Mouse (Mus musculus): Measurements from ENCODE around the gene Tmem201.

The Tmem201 gene

GRCm38 (mm10) chr4:149722104-149723020, 15.5 kb downstream of the Tmem201 start:
- no peak for DNase-seq (ENCODE audit: extremely low read depth, low read depth, low spot score)

DNA sequence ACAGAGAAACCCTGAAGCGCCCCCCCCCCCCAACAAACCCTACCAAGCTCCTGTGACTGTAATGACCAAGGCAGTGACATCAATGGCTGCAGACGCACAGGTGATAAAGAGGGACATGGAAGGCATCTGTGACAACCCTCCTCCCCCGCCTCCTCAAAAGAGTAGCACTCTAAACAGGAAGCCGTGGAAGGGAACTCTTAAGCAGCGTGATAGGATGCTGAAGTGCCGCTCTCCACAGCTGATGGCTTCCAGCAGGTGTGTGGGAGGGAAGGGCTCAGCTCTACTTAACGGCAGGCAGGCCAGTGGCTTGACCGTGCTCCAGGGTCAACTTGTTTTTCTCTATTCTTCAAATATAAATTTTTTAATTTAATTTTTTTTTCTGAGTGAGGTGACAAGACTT, 16.7 kb downstream of the Tmem201 start:
- DNase-seq (ENCODE audit: extremely low read depth, low read depth, low spot score) = no peak

- no peak for DNase-seq (ENCODE audit: extremely low read depth, low read depth, low spot score)
Measured at GRCm38 (mm10) chr4:149719686-149720085, 18.2 kb downstream of the Tmem201 start.

- DNase-seq (ENCODE audit: extremely low read depth, low read depth, low spot score) = no peak
Measured at GRCm38 (mm10) chr4:149714542-149714941, 23.3 kb downstream of the Tmem201 start.

- no peak for DNase-seq (ENCODE audit: extremely low read depth, low read depth, low spot score)
Measured at GRCm38 (mm10) chr4:149711955-149712354, 25.9 kb downstream of the Tmem201 start.

DNA sequence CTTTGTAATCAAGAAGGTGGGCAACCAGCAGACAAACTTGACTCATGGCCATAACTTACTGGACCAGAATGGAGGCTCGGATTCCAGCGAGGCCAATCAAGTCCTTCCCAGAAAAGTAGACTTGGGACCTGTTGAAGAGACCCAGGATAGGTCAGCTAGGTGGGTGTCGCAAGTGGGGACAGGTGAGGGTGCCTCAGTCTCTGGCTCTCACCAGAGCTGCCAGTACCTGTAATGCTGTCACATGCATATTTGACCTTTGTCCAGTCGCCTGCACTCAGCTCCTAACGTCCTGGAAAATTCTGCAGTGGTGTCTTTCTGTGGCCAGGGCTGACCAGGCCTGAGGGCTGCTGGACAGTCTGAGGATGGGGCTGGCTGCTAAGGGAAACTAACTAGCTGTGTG, 26.4 kb downstream of the Tmem201 start:
- DNase-seq (ENCODE audit: extremely low read depth, low read depth, low spot score) = no peak

DNA sequence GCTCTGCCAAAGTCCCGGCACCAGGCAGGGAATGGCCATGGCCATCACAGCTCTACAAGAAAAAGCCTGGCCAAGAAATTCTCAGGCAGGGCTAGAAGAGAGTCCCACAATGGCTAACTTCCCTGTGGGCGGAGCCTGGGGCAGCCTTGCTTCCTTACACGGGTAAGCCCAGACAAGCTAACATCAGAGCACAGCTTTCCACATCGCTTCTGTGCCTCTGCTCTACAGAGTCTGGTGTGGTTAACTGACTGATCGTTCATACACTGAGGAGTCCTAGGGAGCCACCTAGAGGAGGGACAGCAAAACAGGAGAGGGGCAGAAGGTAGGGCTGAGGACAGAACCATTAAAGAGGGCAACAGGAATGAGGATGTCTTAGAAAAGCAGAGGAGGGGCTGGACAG, 27.3 kb downstream of the Tmem201 start:
- DNase-seq (ENCODE audit: extremely low read depth, low read depth, low spot score) = no peak

- no peak for DNase-seq (ENCODE audit: extremely low read depth, low read depth, low spot score)
Measured at GRCm38 (mm10) chr4:149705941-149706340, 31.9 kb downstream of the Tmem201 start.

DNA sequence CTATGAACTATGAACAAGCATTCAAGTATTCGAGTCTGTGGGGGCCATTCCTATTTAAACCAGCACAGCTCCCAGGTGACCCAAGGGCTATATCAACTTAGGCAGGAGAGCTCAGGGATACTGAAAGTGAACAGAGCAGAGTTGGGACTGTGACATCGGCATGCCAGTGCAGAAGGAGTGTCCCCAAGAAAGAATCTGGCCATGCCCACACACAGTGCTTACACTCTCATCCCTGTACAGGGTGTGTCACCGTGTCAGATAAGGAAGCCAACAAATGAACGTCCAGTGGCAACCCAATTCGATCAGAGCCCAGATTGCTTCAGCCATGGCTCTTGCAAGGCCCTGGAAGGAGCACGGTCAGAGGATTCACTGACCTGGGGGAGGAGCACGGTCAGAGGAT, 32.5 kb downstream of the Tmem201 start:
- no peak for DNase-seq (ENCODE audit: extremely low read depth, low read depth, low spot score)

GRCm38 (mm10) chr4:149702210-149702979, 35.4 kb downstream of the Tmem201 start, which contains the start of gene Pik3cd:
TSS of gene Pik3cd (minus strand) at chr4:149702571.
- DNase-seq (ENCODE audit: extremely low read depth, low read depth, low spot score) = no peak

DNA sequence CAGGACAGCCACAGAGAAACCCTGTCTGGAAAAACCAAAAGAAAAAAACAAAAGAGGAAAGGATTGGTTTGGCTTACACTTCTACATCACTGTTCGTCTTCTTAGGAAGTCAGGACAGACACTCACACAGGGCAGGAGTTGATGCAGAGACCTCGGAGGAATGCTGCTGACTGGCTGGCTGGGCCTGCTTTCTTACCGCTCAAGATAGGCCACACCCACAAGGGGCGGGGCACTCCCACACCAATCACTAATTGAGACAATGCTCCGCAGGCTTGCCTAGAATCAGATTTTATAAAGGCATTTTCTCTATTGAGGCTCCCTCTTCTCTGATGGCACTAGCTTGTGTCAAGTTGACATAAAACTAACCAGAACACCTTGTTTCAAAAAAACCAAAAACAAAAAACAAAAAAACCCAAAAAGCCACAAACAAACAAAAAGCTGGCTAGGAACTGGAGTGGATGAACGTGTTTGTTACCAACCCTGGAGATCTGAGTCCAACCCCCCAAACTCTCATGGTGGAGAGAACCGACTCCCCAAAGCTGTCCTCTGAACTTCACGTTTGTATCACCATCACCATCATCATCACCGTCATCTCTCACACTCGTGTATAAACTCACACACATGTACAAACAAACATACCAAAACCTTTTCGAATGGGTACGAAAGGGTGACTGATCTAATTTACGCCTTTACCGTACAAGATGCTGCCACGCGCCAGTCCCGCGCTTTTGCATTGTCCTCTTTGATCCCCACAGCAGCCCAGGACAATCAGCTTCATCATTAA, 36.2 kb downstream of the Tmem201 start:
- no peak for DNase-seq (ENCODE audit: extremely low read depth, low read depth, low spot score)

DNA sequence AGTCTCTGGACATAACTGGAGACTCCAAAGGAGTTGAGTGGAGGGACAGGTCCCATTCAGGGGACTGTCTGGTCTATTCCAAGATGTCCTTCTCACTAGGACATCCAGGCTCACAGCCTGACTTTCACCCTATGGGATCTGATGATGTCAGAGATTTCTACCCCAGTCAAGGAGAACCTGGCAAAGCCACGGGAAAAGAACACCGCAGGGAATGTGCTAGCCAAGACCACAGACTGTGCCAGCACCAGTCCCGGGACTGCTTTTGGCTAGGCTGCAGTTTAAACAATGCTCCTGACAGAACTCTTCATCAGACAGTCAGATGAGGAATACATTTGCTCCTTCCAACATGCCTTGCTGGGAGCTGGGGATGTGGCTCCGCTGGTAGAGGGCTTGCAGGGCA, 37.9 kb downstream of the Tmem201 start:
- no peak for DNase-seq (ENCODE audit: extremely low read depth, low read depth, low spot score)

DNA sequence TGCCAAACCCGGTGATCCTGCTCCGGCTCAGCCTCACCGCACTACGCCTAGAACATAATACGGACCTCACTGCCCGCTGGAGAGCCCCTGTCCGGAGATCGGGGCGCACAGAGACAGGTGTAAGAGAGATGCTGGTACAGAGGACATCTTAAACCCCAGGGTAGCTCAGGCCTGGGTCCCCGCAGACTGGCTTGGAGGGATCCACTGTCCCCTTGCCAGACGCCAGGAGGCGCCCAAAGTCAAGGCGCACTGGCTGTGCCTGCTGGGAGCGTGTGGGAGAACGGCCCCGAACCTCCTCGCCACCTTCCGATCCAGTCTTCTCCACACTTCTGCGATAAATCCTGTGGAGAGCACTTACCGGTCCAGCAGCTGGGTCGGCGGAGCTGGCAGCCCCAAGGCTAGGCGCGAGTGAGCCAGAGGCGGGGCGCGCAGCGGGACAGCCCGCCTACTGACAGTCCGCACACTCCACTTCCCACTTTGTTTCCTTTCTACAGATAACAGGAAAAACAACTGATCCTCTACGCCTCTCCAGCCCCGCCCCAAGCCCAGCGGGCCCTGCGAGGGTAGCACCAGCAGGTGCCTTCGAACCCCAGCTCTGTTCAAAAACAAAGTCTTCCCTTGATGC, 39.5 kb downstream of the Tmem201 start:
- DNase-seq (ENCODE audit: extremely low read depth, low read depth, low spot score) = no peak

GRCm38 (mm10) chr4:149697506-149698196, 40.2 kb downstream of the Tmem201 start:
- no peak for DNase-seq (ENCODE audit: extremely low read depth, low read depth, low spot score)

DNA sequence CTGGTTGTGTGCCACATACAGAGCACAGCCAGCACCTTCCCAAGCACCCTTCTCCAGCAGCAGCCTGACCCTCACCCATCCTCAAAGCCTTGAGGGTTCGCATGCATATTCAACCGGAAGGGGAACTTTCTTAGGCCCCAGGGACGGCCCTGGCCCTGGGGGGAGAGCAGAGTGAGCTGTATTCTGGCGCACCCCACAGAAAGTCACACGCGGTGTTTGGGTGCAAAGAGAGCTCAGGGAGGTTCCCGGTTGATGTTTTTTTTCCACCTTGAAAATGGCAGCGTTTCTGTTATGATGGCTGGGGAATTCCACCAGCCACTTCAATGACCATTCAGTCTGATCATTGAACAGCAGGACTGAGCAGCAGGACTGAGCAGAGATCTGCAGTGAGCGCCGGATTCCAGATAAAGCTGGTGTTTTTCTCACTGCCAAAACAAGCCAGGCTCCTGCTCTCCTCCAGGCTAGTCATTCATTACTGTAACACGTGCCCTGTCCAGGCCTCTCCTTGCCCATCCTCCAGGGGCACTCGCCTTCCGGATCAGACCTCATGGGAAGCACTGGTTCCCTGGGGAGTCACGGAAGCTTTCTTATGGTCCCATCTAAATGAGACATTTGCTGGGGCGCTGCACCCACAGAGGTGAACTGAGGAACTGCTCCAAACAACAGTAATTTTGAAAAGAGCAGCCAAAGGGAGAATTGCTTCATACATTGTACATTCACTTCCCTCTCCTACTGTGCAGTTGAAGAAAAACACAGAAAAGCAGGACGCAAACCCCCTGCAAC, 41.5 kb downstream of the Tmem201 start:
- no peak for DNase-seq (ENCODE audit: extremely low read depth, low read depth, low spot score)

GRCm38 (mm10) chr4:149691368-149691767, 46.5 kb downstream of the Tmem201 start:
- no peak for DNase-seq (ENCODE audit: extremely low read depth, low read depth, low spot score)

DNA sequence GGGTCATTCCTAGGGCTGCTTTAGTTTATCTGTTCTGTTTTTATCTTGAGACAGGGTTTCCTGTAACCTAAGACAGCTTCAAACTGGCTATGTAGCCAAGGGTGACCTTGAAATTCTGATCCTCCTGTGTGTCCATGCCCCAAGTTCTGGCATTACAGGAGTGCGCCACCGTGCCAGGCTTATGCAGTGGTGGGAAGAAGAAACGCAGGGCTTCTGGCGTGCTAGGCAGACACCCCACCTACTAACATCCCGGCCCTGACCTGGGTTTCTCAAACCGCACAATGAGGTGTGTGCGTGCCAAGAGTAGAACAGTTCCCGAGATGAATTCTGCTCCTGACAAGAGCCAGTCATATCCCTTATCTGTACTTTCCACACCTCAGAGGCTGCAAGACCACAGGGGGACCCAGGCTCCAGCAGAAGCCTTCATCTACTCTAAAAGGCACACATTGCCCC, 47.0 kb downstream of the Tmem201 start:
- no peak for DNase-seq (ENCODE audit: extremely low read depth, low read depth, low spot score)

DNA sequence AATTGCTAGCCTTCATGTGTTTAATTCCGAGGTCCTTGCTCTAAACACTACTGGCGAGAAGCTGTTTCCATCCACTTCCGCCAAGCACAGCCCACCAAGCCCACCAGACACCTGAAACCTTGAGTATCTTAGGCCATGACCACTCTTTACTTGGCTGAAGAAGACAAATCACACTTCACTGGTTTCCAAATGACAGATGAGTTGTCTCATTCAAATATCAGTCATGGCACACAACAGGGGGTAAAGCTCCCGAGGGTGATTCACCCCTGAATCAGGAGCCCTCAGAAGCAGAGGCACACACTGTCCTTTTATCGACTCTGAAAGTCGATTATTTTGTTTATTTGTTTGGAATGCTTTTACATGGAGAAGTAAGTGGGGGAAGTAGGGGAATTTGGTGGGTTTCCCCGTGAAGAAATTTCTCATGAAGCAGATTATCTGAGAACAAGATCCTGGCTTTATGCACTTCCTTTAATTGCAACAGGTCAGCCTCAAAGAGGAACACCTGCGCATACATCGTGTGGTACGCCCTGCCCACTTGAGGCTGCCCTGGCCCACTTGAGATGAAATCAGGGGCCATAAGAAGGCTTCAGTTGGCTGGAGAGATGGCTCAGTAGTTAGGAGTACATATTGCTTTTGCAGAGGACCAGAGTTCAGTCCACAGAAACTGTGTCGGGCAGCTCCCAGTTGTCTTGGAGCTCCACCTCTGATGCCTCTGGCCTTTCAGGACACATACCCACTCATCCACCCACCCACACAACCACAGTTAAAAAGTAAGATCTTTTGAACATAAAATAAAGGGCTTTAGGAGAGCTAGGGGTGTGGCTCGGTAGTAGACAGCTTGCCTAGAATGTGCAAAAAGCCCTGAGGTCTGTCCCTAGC, 47.8 kb downstream of the Tmem201 start:
- no peak for DNase-seq (ENCODE audit: extremely low read depth, low read depth, low spot score)
